Mouse (Mus musculus): ENCODE measurements around the gene Natd1.

DNA sequence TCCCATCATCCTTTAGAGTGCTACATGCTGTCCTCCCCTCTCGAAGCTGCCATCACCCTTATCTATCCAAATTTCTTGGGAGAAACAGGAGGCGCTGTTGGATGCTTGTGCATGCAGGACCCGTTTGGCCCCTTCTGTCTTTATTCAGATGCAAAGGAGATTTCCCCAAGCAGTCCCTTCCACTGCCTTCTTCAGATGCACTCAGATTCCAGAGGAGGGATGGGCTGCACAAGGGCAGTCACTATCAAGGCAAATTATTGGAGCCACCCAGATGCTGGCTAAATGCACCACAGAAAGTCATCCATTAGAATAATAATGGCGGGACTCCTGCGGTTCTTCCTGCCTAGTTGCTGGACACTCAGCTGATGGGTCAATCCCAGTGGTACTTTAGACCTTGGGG lies 8.4 kb upstream of the Natd1 start:
- TF ChIP-seq GATA1 (IDR thresholded peaks at IDR 0.05; ENCODE audit: low read length): no peak
- no peak for TF ChIP-seq TAL1 (IDR thresholded peaks at IDR 0.05; ENCODE audit: low read length)
